Mouse (Mus musculus) hindbrain, embryonic 10.5 days (tissue): ENCODE data around the gene Trip11. TPM values are rescaled to one million over a fixed set of nuclear protein-coding genes. Genes with fewer than 3 reads are reported as not detected.
A peak's percentile ranks its signal among the peaks of the same experiment; 100 is the strongest.

Source experiments
- DNase-seq: peaks from one replicate; pipeline ENCODE4 v3.0.0-alpha.2; 2017; ENCODE audit warnings: low spot score
- H3K27ac ChIP-seq: fragments of 300-500 bp; sonication (generic); 2 replicates; pipeline ENCODE4 v1.5.1; 2016; ENCODE audit warnings: mild to moderate bottlenecking, moderate library complexity
- H3K27me3 ChIP-seq: fragments of 300-500 bp; sonication (generic); 2 replicates; pipeline ENCODE4 v1.6.1; 2016; ENCODE audit warnings: mild to moderate bottlenecking; ENCODE audit not compliant: poor library complexity, insufficient read depth, severe bottlenecking
- H3K36me3 ChIP-seq: fragments of 300-500 bp; sonication (generic); 2 replicates; pipeline ENCODE4 v1.6.1; 2016; ENCODE audit warnings: mild to moderate bottlenecking, moderate library complexity
- H3K4me1 ChIP-seq: fragments of 300-500 bp; sonication (generic); replicated peaks from 2 replicates; pipeline ENCODE4 v1.6.1; 2016; ENCODE audit warnings: mild to moderate bottlenecking
- H3K4me3 ChIP-seq: fragments of 300-500 bp; sonication (generic); 2 replicates; pipeline ENCODE4 v1.5.1; 2016; ENCODE audit warnings: mild to moderate bottlenecking, moderate library complexity
- H3K9me3 ChIP-seq: fragments of 300-500 bp; sonication (generic); 2 replicates; pipeline ENCODE4 v1.6.1; 2016; ENCODE audit warnings: mild to moderate bottlenecking, moderate library complexity
- WGBS: fragments of 180-500 bp; shearing (Covaris S2); methylation state at CpG from one replicate; pipeline ENCODE4 v1.1.7; 2016; 5-methylcytosine and 5-hydroxymethylcytosine counted together
- polyA plus RNA-seq: library from polyadenylated mRNA; unstranded; fragments of >200 nt; fragmentation: Nextera tagmentation; extraction: Ambion mirVana; gene quantifications from 2 replicates; pipeline ENCODE4 v1.2.1, GENCODE M21; 2016

The Trip11 gene
- polyA plus RNA-seq, 1 experiment from 2014 or later: 16.4 TPM

GRCm38 (mm10) chr12:101922313-101922712 lies 9.2 kb upstream of the Trip11 start:
- Histone ChIP-seq H3K36me3 (peaks cover 57% of the 10 kb centered on the region), H3K27me3 (no peaks in the 10 kb centered on the region), H3K9me3 (no peaks in the 10 kb centered on the region), H3K4me1 (no peaks in the 10 kb centered on the region), H3K27ac (no peak overlapping the region), H3K4me3 (no peak overlapping the region)
- DNase-seq: no peak
- WGBS: 82% methylated on average over 6 of the region's 6 CpGs

GRCm38 (mm10) chr12:101919847-101920246 lies 6.8 kb upstream of the Trip11 start:
- WGBS: 91% methylated on average over 3 of the region's 3 CpGs
- H3K27me3 ChIP-seq: no peaks in the 10 kb centered on the region
- no peak for DNase-seq

GRCm38 (mm10) chr12:101917165-101917564 lies 4.1 kb upstream of the Trip11 start:
- Histone ChIP-seq H3K27ac (no peak overlapping the region), H3K4me3 (no peak overlapping the region), H3K27me3 (no peaks in the 10 kb centered on the region), H3K4me1 (peaks cover 9% of the 10 kb centered on the region), H3K9me3 (no peaks in the 10 kb centered on the region), H3K36me3 (peaks cover 5% of the 10 kb centered on the region)
- DNase-seq: no peak

More at GRCm38 (mm10) chr12:101919847-101920246, 6.8 kb upstream of the Trip11 start:
- H3K4me3 ChIP-seq: no peak overlapping the region
- no peaks in the 10 kb centered on the region for H3K9me3 ChIP-seq
- peaks cover 32% of the 10 kb centered on the region for H3K36me3 ChIP-seq
- H3K4me1 ChIP-seq: no peaks in the 10 kb centered on the region
- H3K27ac ChIP-seq: no peak overlapping the region

- Histone ChIP-seq H3K4me3 (peak overlapping the region; percentile 4; the same call in 1 of the 2 replicates), H3K4me1 (peaks cover 21% of the 10 kb centered on the region)
- 88% methylated on average over 3 of the region's 3 CpGs for WGBS
Measured at GRCm38 (mm10) chr12:101911346-101911745, 1.7 kb downstream of the Trip11 start.

GRCm38 (mm10) chr12:101910360-101910759 lies 2.7 kb downstream of the Trip11 start:
- Histone ChIP-seq H3K27ac (no peak overlapping the region), H3K4me3 (no peak overlapping the region), H3K27me3 (no peaks in the 10 kb centered on the region), H3K4me1 (peaks cover 21% of the 10 kb centered on the region), H3K36me3 (peaks cover 35% of the 10 kb centered on the region), H3K9me3 (no peaks in the 10 kb centered on the region)
- DNase-seq: no peak
- 94% methylated on average over 6 of the region's 6 CpGs for WGBS

More at GRCm38 (mm10) chr12:101911346-101911745, 1.7 kb downstream of the Trip11 start:
- no peaks in the 10 kb centered on the region for H3K27me3 ChIP-seq
- H3K36me3 ChIP-seq: peaks cover 26% of the 10 kb centered on the region
- H3K27ac ChIP-seq: no peak overlapping the region
- no peak for DNase-seq
- no peaks in the 10 kb centered on the region for H3K9me3 ChIP-seq

- Histone ChIP-seq H3K36me3 (peaks cover 56% of the 10 kb centered on the region), H3K9me3 (no peaks in the 10 kb centered on the region), H3K27ac (no peak overlapping the region), H3K27me3 (no peaks in the 10 kb centered on the region), H3K4me1 (no peaks in the 10 kb centered on the region), H3K4me3 (no peak overlapping the region)
- WGBS: 95% methylated on average over 12 of the region's 12 CpGs
- DNase-seq: no peak
Measured at GRCm38 (mm10) chr12:101905817-101906216, 7.2 kb downstream of the Trip11 start.

GRCm38 (mm10) chr12:101904906-101905305 lies 8.2 kb downstream of the Trip11 start:
- DNase-seq: no peak
- no peaks in the 10 kb centered on the region for H3K27me3 ChIP-seq
- H3K9me3 ChIP-seq: no peaks in the 10 kb centered on the region
- no peak overlapping the region for H3K4me3 ChIP-seq
- no peak overlapping the region for H3K27ac ChIP-seq
- H3K36me3 ChIP-seq: peaks cover 62% of the 10 kb centered on the region
- no peaks in the 10 kb centered on the region for H3K4me1 ChIP-seq
- WGBS: 92% methylated on average over 4 of the region's 4 CpGs

- no peak for DNase-seq
- no peaks in the 10 kb centered on the region for H3K4me1 ChIP-seq
- peaks cover 62% of the 10 kb centered on the region for H3K36me3 ChIP-seq
- no peaks in the 10 kb centered on the region for H3K9me3 ChIP-seq
- H3K27me3 ChIP-seq: no peaks in the 10 kb centered on the region
- 92% methylated on average over 3 of the region's 3 CpGs for WGBS
- no peak overlapping the region for H3K4me3 ChIP-seq
- H3K27ac ChIP-seq: no peak overlapping the region
Measured at GRCm38 (mm10) chr12:101904170-101904569, 8.9 kb downstream of the Trip11 start.

GRCm38 (mm10) chr12:101899671-101900245 lies 13.3 kb downstream of the Trip11 start:
- WGBS: 92% methylated on average over 2 of the region's 2 CpGs
- no peaks in the 10 kb centered on the region for H3K9me3 ChIP-seq
- DNase-seq: no peak
- H3K36me3 ChIP-seq: peaks cover 33% of the 10 kb centered on the region
- H3K4me1 ChIP-seq: no peaks in the 10 kb centered on the region
- H3K27ac ChIP-seq: no peak overlapping the region
- no peak overlapping the region for H3K4me3 ChIP-seq
- H3K27me3 ChIP-seq: no peaks in the 10 kb centered on the region

GRCm38 (mm10) chr12:101898966-101899365 lies 14.1 kb downstream of the Trip11 start:
- Histone ChIP-seq H3K27me3 (no peaks in the 10 kb centered on the region), H3K4me1 (no peaks in the 10 kb centered on the region), H3K9me3 (no peaks in the 10 kb centered on the region), H3K36me3 (peaks cover 39% of the 10 kb centered on the region), H3K4me3 (no peak overlapping the region), H3K27ac (no peak overlapping the region)
- 95% methylated on average over 8 of the region's 8 CpGs for WGBS
- no peak for DNase-seq

- H3K36me3 ChIP-seq: peaks cover 50% of the 10 kb centered on the region
- no peak for DNase-seq
- no peak overlapping the region for H3K4me3 ChIP-seq
- no peaks in the 10 kb centered on the region for H3K27me3 ChIP-seq
- no peaks in the 10 kb centered on the region for H3K9me3 ChIP-seq
- H3K27ac ChIP-seq: no peak overlapping the region
- H3K4me1 ChIP-seq: no peaks in the 10 kb centered on the region
- 86% methylated on average over 7 of the region's 7 CpGs for WGBS
Measured at GRCm38 (mm10) chr12:101897113-101897512, 16.0 kb downstream of the Trip11 start.

- Histone ChIP-seq H3K4me1 (no peaks in the 10 kb centered on the region), H3K36me3 (peaks cover 58% of the 10 kb centered on the region)
- DNase-seq: no peak
Measured at GRCm38 (mm10) chr12:101893296-101893695, 19.8 kb downstream of the Trip11 start.

GRCm38 (mm10) chr12:101892832-101893231 lies 20.2 kb downstream of the Trip11 start:
- no peaks in the 10 kb centered on the region for H3K27me3 ChIP-seq

More at GRCm38 (mm10) chr12:101893296-101893695, 19.8 kb downstream of the Trip11 start:
- Histone ChIP-seq H3K27ac (no peak overlapping the region), H3K9me3 (no peaks in the 10 kb centered on the region), H3K4me3 (no peak overlapping the region), H3K27me3 (no peaks in the 10 kb centered on the region)
- 87% methylated on average over 8 of the region's 8 CpGs for WGBS

GRCm38 (mm10) chr12:101891066-101891465 lies 22.0 kb downstream of the Trip11 start:
- Histone ChIP-seq H3K36me3 (peaks cover 75% of the 10 kb centered on the region), H3K27me3 (no peaks in the 10 kb centered on the region), H3K4me1 (no peaks in the 10 kb centered on the region), H3K27ac (no peak overlapping the region), H3K4me3 (no peak overlapping the region), H3K9me3 (no peaks in the 10 kb centered on the region)
- DNase-seq: no peak
- WGBS: 76% methylated on average over 5 of the region's 5 CpGs

More at GRCm38 (mm10) chr12:101892832-101893231, 20.2 kb downstream of the Trip11 start:
- WGBS: 99% methylated on average over 2 of the region's 2 CpGs
- H3K4me1 ChIP-seq: no peaks in the 10 kb centered on the region
- H3K36me3 ChIP-seq: peaks cover 61% of the 10 kb centered on the region
- no peak overlapping the region for H3K27ac ChIP-seq
- no peak overlapping the region for H3K4me3 ChIP-seq
- H3K9me3 ChIP-seq: no peaks in the 10 kb centered on the region
- DNase-seq: no peak
